Mouse (Mus musculus): ENCODE results near the gene Cdk14. TPM values are rescaled to one million over a fixed set of nuclear protein-coding genes. Genes with fewer than 3 reads are reported as not detected.
A peak's percentile ranks its signal among the peaks of the same experiment; 100 is the strongest.

Cdk14 gene
- polyA plus RNA-seq, 1 experiment from 2014 or later: 44.1 TPM

- no peak overlapping the region for H3K27ac ChIP-seq (replicated peaks)
- no peak overlapping the region for H3K9ac ChIP-seq
- ATAC-seq (ENCODE audit: low FRiP score, low read depth): no peak
- H3K4me3 ChIP-seq: no peak overlapping the region
- no peaks in the 10 kb centered on the region for H3K36me3 ChIP-seq
- no peaks in the 10 kb centered on the region for H3K4me1 ChIP-seq (replicated peaks)
- H3K27me3 ChIP-seq: no peaks in the 10 kb centered on the region
- no peak overlapping the region for H3K4me2 ChIP-seq
- WGBS: 49% methylated on average over 1 of the region's 1 CpGs
- H3K9me3 ChIP-seq: no peaks in the 10 kb centered on the region
Observed at GRCm38 (mm10) chr5:5300290-5300689, 119.8 kb downstream of the Cdk14 start.

DNA sequence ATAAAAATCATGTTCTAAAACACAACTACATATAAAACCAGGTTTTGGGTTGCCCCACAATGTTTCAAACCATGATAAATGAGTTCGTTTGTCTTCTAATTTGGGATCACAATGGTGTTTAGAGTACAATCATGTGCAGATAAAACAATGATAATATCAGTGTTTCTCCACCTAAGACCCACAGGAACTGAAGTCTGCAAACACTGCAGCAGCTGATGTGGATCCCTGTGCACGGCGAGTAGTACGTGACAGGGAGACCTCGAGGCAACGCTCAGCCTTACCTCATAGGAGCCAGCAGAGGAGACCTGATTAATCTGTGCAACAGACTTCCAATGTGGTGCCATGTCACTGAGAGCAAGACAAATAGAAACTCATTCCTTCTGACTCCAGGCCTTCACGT lies 122.9 kb downstream of the Cdk14 start:
- WGBS: 76% methylated on average over 7 of the region's 7 CpGs
- Histone ChIP-seq H3K27me3 (no peaks in the 10 kb centered on the region), H3K9ac (no peak overlapping the region), H3K9me3 (no peaks in the 10 kb centered on the region), H3K36me3 (no peaks in the 10 kb centered on the region), H3K4me2 (no peak overlapping the region), H3K4me1 (replicated peaks) (no peaks in the 10 kb centered on the region), H3K27ac (replicated peaks) (no peak overlapping the region), H3K4me3 (no peak overlapping the region)
- no peak for ATAC-seq (ENCODE audit: low FRiP score, low read depth)

DNA sequence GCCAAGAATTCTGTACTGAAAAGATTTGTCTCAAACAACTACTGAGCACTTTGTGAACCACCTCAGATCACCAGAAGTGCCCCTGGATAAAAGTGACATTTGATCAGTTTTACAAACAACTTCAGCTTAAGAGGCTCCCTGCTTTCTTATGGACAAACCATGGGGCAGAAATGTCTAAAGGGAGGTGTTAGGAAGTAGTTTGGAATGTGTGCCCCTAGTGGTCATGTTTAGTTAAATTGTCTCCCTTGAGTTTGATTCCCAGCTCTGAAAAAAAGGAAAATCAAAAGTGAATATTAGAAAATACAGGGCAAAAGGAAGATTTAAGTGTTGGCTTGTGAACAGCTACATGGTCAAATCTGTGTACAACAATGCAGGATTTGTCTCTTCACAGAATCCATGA lies 123.3 kb downstream of the Cdk14 start:
- H3K9ac ChIP-seq: no peak overlapping the region
- no peaks in the 10 kb centered on the region for H3K9me3 ChIP-seq
- H3K27ac ChIP-seq (replicated peaks): no peak overlapping the region
- H3K36me3 ChIP-seq: no peaks in the 10 kb centered on the region
- no peak overlapping the region for H3K4me3 ChIP-seq
- no peak overlapping the region for H3K4me2 ChIP-seq
- no peaks in the 10 kb centered on the region for H3K27me3 ChIP-seq
- H3K4me1 ChIP-seq (replicated peaks): no peaks in the 10 kb centered on the region
- ATAC-seq (ENCODE audit: low FRiP score, low read depth): no peak

DNA sequence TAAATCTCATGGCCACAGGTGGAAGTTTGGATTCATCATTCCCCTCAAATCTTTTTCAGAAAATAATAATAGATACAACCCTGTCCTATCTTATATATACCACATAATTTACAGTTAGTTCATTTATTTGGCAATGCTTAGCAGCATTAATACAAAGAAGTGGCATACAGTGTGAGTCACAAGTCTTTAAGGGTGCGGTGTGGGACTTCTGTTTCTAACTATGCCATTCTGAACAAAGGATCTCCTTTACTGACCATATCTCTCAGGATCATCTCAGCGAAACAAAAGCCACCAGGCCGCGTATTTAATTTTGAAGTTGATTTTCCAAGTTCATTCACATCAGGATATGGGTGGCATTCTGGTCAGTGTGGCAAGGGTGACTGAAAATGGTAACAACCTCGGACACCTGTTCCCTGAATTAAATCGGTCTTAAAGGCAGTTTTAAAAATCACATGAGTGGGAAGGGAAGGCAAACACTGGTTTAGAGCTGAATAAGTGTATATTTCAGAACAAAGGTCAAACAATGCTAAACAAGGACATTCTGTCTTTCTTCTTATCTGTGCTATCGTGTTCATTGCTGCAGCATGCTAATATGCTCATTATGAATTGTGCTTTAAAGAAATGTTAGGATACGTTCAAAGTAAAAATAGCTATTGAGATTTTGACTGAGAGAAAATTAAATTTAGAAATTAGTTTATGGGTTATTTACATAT lies 127.1 kb downstream of the Cdk14 start:
- H3K36me3 ChIP-seq: no peaks in the 10 kb centered on the region
- no peak overlapping the region for H3K9ac ChIP-seq
- H3K27ac ChIP-seq (replicated peaks): no peak overlapping the region
- no peaks in the 10 kb centered on the region for H3K4me1 ChIP-seq (replicated peaks)
- H3K4me3 ChIP-seq: no peak overlapping the region
- 76% methylated on average over 8 of the region's 8 CpGs for WGBS
- no peaks in the 10 kb centered on the region for H3K9me3 ChIP-seq
- ATAC-seq (ENCODE audit: low FRiP score, low read depth): no peak
- no peak overlapping the region for H3K4me2 ChIP-seq
- no peaks in the 10 kb centered on the region for H3K27me3 ChIP-seq

DNA sequence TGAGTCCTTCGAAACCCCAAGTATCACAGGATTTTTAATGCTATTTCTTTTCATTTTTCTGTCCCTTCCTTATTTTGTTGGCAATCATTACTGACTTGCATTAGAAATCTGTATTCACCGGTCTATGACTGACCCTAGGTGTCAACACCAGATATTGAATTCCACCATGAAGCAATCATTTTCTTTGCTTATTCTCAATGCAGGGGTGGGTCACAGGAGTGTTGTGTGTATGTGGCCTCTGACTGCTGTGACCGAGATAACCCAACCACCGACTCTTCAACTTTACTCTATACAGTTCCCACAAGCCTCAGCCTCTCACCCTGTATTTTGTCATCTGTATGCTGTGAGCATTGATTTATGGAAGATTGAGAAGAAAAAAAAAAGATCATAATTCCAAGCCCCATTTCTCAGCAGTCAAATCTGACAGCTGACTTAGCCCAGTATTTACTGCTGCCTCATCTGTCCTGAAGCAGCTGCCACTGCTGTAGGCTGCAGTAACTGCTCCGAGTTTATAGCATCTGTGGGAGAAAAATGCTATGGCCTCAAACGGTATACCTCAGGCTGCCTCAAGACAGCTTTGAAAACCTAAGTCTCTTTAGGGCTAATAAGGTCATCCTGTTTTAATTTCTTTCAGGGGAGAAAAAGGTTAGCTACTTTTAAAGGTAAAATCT lies 128.7 kb downstream of the Cdk14 start:
- H3K9me3 ChIP-seq: no peaks in the 10 kb centered on the region
- H3K4me1 ChIP-seq (replicated peaks): no peaks in the 10 kb centered on the region
- H3K27me3 ChIP-seq: no peaks in the 10 kb centered on the region
- no peak; the same call in 1 of the 2 replicates for ATAC-seq (ENCODE audit: low FRiP score, low read depth)
- WGBS: 75% methylated on average over 6 of the region's 6 CpGs
- H3K9ac ChIP-seq: no peak overlapping the region
- H3K4me3 ChIP-seq: no peak overlapping the region
- H3K36me3 ChIP-seq: no peaks in the 10 kb centered on the region
- no peak overlapping the region for H3K27ac ChIP-seq (replicated peaks)
- H3K4me2 ChIP-seq: no peak overlapping the region

DNA sequence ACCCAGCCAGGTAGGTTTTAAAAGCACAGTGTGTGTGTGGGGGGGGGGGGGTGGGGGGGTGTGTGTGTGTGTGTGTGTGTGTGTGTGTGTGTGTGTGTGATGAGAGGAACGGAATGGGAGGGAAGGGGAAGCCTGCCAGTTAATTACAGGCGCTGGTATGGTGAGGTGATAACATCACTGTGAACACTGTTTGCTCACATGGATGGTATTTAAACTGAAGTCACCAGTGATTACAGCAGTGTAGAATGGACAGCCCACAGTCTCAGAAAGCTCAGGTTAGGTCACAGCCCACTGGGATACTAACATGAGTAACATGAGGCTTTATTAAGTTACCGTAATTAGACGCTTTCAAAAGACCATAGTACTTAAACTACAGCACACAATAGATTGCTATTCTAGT lies 129.4 kb downstream of the Cdk14 start:
- H3K27ac ChIP-seq (replicated peaks): no peak overlapping the region
- H3K36me3 ChIP-seq: no peaks in the 10 kb centered on the region
- H3K9ac ChIP-seq: no peak overlapping the region
- 87% methylated on average over 4 of the region's 4 CpGs for WGBS
- no peak overlapping the region for H3K4me3 ChIP-seq
- no peaks in the 10 kb centered on the region for H3K4me1 ChIP-seq (replicated peaks)
- H3K27me3 ChIP-seq: no peaks in the 10 kb centered on the region
- no peak overlapping the region for H3K4me2 ChIP-seq
- no peaks in the 10 kb centered on the region for H3K9me3 ChIP-seq
- no peak for ATAC-seq (ENCODE audit: low FRiP score, low read depth)

DNA sequence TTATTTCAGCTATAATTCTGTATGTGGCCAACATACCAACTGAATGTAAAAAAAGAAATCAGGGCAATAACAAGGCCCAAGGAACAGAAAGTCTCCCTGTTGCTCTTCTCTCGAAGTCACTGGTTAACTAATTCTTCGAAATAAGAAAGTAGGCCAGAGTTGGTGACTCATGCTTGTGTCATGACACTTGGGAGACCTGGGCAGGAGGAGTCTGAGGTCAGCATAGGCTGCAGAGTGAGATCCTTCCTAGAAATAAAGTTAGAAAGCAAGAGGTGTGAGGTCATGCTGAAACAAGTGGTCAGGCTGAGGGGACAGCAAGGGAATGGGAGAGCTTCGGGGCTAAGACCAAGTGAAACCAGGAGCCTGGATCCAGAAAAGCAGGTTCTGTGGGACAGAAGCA lies 134.2 kb downstream of the Cdk14 start:
- no peaks in the 10 kb centered on the region for H3K27me3 ChIP-seq
- H3K36me3 ChIP-seq: no peaks in the 10 kb centered on the region
- no peak overlapping the region for H3K4me3 ChIP-seq
- ATAC-seq (ENCODE audit: low FRiP score, low read depth): no peak
- no peaks in the 10 kb centered on the region for H3K4me1 ChIP-seq (replicated peaks)
- H3K27ac ChIP-seq (replicated peaks): no peak overlapping the region
- 91% methylated on average over 3 of the region's 3 CpGs for WGBS
- no peaks in the 10 kb centered on the region for H3K9me3 ChIP-seq
- H3K4me2 ChIP-seq: no peak overlapping the region
- H3K9ac ChIP-seq: no peak overlapping the region

- Histone ChIP-seq H3K4me2 (no peak overlapping the region), H3K27ac (replicated peaks) (no peak overlapping the region), H3K9ac (no peak overlapping the region), H3K9me3 (no peaks in the 10 kb centered on the region), H3K4me3 (no peak overlapping the region), H3K27me3 (no peaks in the 10 kb centered on the region), H3K4me1 (replicated peaks) (no peaks in the 10 kb centered on the region), H3K36me3 (no peaks in the 10 kb centered on the region)
- ATAC-seq (ENCODE audit: low FRiP score, low read depth): no peak
- 91% methylated on average over 5 of the region's 5 CpGs for WGBS
Observed at GRCm38 (mm10) chr5:5284531-5284930, 135.6 kb downstream of the Cdk14 start.

GRCm38 (mm10) chr5:5283756-5284430 lies 136.2 kb downstream of the Cdk14 start:
- Histone ChIP-seq H3K4me1 (replicated peaks) (no peaks in the 10 kb centered on the region), H3K9me3 (no peaks in the 10 kb centered on the region), H3K27me3 (no peaks in the 10 kb centered on the region), H3K36me3 (no peaks in the 10 kb centered on the region), H3K9ac (no peak overlapping the region), H3K4me2 (no peak overlapping the region), H3K4me3 (no peak overlapping the region), H3K27ac (replicated peaks) (no peak overlapping the region)
- ATAC-seq (ENCODE audit: low FRiP score, low read depth): no peak
- 85% methylated on average over 6 of the region's 6 CpGs for WGBS

GRCm38 (mm10) chr5:5282425-5282824 lies 137.7 kb downstream of the Cdk14 start:
- no peak for ATAC-seq (ENCODE audit: low FRiP score, low read depth)
- no peaks in the 10 kb centered on the region for H3K4me1 ChIP-seq (replicated peaks)
- no peak overlapping the region for H3K4me3 ChIP-seq
- WGBS: 90% methylated on average over 5 of the region's 5 CpGs
- no peak overlapping the region for H3K4me2 ChIP-seq
- no peaks in the 10 kb centered on the region for H3K27me3 ChIP-seq
- H3K9ac ChIP-seq: no peak overlapping the region
- no peaks in the 10 kb centered on the region for H3K9me3 ChIP-seq
- no peaks in the 10 kb centered on the region for H3K36me3 ChIP-seq
- H3K27ac ChIP-seq (replicated peaks): no peak overlapping the region

- Histone ChIP-seq H3K9me3 (no peaks in the 10 kb centered on the region), H3K4me3 (no peak overlapping the region), H3K4me1 (replicated peaks) (no peaks in the 10 kb centered on the region), H3K9ac (no peak overlapping the region), H3K4me2 (no peak overlapping the region), H3K27me3 (no peaks in the 10 kb centered on the region), H3K36me3 (no peaks in the 10 kb centered on the region), H3K27ac (replicated peaks) (no peak overlapping the region)
- WGBS: 47% methylated on average over 2 of the region's 2 CpGs
- ATAC-seq (ENCODE audit: low FRiP score, low read depth): 0 out of 2 replicates have a peak, but pooled peaks have one; percentile 45
Observed at GRCm38 (mm10) chr5:5275321-5275720, 144.8 kb downstream of the Cdk14 start.

- H3K27ac ChIP-seq (replicated peaks): no peak overlapping the region
- no peak for ATAC-seq (ENCODE audit: low FRiP score, low read depth)
- H3K4me1 ChIP-seq (replicated peaks): no peaks in the 10 kb centered on the region
- no peak overlapping the region for H3K9ac ChIP-seq
- 83% methylated on average over 6 of the region's 6 CpGs for WGBS
- H3K4me3 ChIP-seq: no peak overlapping the region
- no peaks in the 10 kb centered on the region for H3K36me3 ChIP-seq
- no peaks in the 10 kb centered on the region for H3K9me3 ChIP-seq
- H3K4me2 ChIP-seq: no peak overlapping the region
- H3K27me3 ChIP-seq: no peaks in the 10 kb centered on the region
Observed at GRCm38 (mm10) chr5:5274318-5274717, 145.8 kb downstream of the Cdk14 start.
